Mouse (Mus musculus) embryonic facial prominence, embryonic 15.5 days (tissue): ENCODE data around the gene Triml2. TPM values are rescaled to one million over a fixed set of nuclear protein-coding genes. Genes with fewer than 3 reads are reported as not detected.

Experiments used
- ATAC-seq: fragments of 200-750 bp; cut with Nextera tagmentation; 2 replicates; pipeline ENCODE4 v1.8.0; 2017; ENCODE audit warnings: low read depth, moderate TSS enrichment; ENCODE audit not compliant: insufficient number of reproducible peaks, low FRiP score, low TSS enrichment
- H3K27ac ChIP-seq: fragments of 300-500 bp; sonication (generic); replicated peaks from 2 replicates; pipeline ENCODE4 v1.5.1; 2015; ENCODE audit warnings: mild to moderate bottlenecking, inconsistent platforms
- H3K27me3 ChIP-seq: fragments of 300-500 bp; sonication (generic); 2 replicates; pipeline ENCODE4 v1.6.1; 2015; ENCODE audit warnings: inconsistent platforms
- H3K36me3 ChIP-seq: fragments of 300-500 bp; sonication (generic); 2 replicates; pipeline ENCODE4 v1.6.1; 2015; ENCODE audit warnings: mild to moderate bottlenecking, inconsistent platforms
- H3K4me1 ChIP-seq: fragments of 300-500 bp; sonication (generic); 2 replicates; pipeline ENCODE4 v1.6.1; 2015; ENCODE audit warnings: inconsistent platforms
- H3K4me2 ChIP-seq: fragments of 300-500 bp; sonication (generic); replicated peaks from 2 replicates; pipeline ENCODE4 v1.6.1; 2015; ENCODE audit warnings: mild to moderate bottlenecking, inconsistent platforms
- H3K4me3 ChIP-seq: fragments of 300-500 bp; sonication (generic); replicated peaks from 2 replicates; pipeline ENCODE4 v1.5.1; 2015; ENCODE audit warnings: mild to moderate bottlenecking, inconsistent platforms
- H3K9ac ChIP-seq: fragments of 300-500 bp; sonication (generic); 2 replicates; pipeline ENCODE4 v1.6.1; 2015; ENCODE audit warnings: inconsistent platforms
- H3K9me3 ChIP-seq: fragments of 300-500 bp; sonication (generic); replicated peaks from 2 replicates; pipeline ENCODE4 v1.6.1; 2016; ENCODE audit warnings: inconsistent platforms
- WGBS: fragments of 180-500 bp; shearing (Covaris S2); methylation state at CpG from one replicate; pipeline ENCODE4 v1.1.7; 2015; 5-methylcytosine and 5-hydroxymethylcytosine counted together
- polyA plus RNA-seq: library from polyadenylated mRNA; unstranded; fragments of >200 nt; fragmentation: Nextera tagmentation; extraction: Ambion mirVana; gene quantifications from 2 replicates; pipeline ENCODE4 v1.2.1, GENCODE M21; 2015

Triml2 gene
- polyA plus RNA-seq: 0.07 TPM in 1 of 2 replicates, not detected in the other

DNA sequence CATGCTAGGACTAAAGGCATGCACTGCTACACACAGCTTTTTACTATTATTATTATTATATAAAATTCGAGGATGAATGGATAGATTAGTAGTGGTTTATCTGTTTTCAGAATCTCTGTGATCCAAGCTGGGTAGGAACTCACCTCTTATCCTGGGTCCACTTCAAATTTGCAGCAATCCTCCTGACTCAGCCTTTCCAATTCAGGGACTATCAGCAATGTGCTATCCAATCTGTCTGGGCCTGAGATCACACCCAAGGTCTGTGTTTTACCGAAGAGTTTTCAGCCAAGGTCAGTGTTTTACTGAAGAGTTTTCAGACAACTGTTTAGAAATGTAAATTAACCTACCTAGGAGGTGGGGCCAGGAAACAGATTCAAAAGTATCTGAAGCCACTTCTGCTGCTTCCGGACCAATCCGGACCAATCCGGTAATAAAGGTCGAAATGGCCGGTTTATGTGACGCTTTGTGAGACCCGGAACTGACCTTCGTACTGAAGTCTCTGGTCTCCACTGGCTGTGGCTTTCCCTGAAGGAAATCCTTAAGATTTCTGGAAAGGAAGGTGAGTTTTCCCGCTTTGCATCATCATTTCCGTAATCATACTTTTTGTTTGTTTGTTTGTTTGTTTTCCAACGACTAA lies at the start of gene Triml2:
TSS of gene Triml2 (plus strand) at position 488 of the 637 bp plus-strand sequence.
- Histone ChIP-seq H3K4me3 (no peak within 1 kb of the TSS), H3K4me2 (no peak within 1 kb of the TSS), H3K4me1 (no peaks in the 10 kb centered on the region), H3K27me3 (no peaks in the 10 kb centered on the region), H3K9me3 (0 out of 2 replicates have a peak, but pooled peaks cover 3% of the 10 kb centered on the region), H3K27ac (no peak within 1 kb of the TSS), H3K36me3 (no peaks in the 10 kb centered on the region), H3K9ac (no peak within 1 kb of the TSS)
- ATAC-seq: no peak
- WGBS: 94% methylated on average over 13 of the region's 13 CpGs

DNA sequence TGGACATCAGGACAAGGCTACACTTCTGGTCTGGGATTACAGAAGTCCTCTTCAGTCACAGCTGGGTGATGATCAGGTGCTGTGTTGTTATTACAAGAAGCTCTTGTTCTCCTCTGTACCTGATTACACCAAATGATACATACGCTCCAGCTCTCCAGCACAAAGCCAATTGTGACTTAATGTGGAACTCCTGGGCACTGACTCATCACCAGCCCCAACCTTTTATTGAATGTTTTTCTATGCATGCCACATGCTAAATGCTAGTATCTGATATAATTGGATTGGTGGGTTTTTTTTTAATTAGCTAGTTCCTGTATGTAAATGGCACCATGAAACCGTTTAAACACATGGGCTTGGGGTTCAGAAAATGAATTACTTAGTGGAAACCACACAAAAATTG lies 39.0 kb upstream of the Triml2 start, which contains the start of gene Triml1:
TSS of gene Triml1 (minus strand) at position 101 of the 400 bp plus-strand sequence.
- H3K9ac ChIP-seq: no peak within 1 kb of the TSS
- ATAC-seq: no peak
- no peak within 1 kb of the TSS for H3K4me3 ChIP-seq
- H3K27ac ChIP-seq: no peak within 1 kb of the TSS
- no peaks in the 10 kb centered on the region for H3K27me3 ChIP-seq
- H3K4me2 ChIP-seq: no peak within 1 kb of the TSS
- no peaks in the 10 kb centered on the region for H3K36me3 ChIP-seq
- no peaks in the 10 kb centered on the region for H3K4me1 ChIP-seq
- 74% methylated on average over 2 of the region's 2 CpGs for WGBS
- no peaks in the 10 kb centered on the region for H3K9me3 ChIP-seq

- Histone ChIP-seq H3K4me3 (no peak overlapping the region), H3K27ac (no peak overlapping the region), H3K27me3 (no peaks in the 10 kb centered on the region), H3K36me3 (no peaks in the 10 kb centered on the region), H3K9ac (no peak overlapping the region), H3K4me1 (no peaks in the 10 kb centered on the region), H3K4me2 (no peak overlapping the region), H3K9me3 (no peaks in the 10 kb centered on the region)
- ATAC-seq: no peak
- WGBS: 89% methylated on average over 9 of the region's 9 CpGs
Observed at GRCm38 (mm10) chr8:43149307-43149706, 31.0 kb upstream of the Triml2 start.

- H3K27ac ChIP-seq: no peak overlapping the region
- no peaks in the 10 kb centered on the region for H3K9me3 ChIP-seq
- H3K4me2 ChIP-seq: no peak overlapping the region
- H3K4me3 ChIP-seq: no peak overlapping the region
- no peak for ATAC-seq
- H3K4me1 ChIP-seq: no peaks in the 10 kb centered on the region
- H3K36me3 ChIP-seq: no peaks in the 10 kb centered on the region
- 80% methylated on average over 11 of the region's 11 CpGs for WGBS
- H3K27me3 ChIP-seq: no peaks in the 10 kb centered on the region
- H3K9ac ChIP-seq: no peak overlapping the region
Observed at GRCm38 (mm10) chr8:43163255-43163654, 17.1 kb upstream of the Triml2 start.

DNA sequence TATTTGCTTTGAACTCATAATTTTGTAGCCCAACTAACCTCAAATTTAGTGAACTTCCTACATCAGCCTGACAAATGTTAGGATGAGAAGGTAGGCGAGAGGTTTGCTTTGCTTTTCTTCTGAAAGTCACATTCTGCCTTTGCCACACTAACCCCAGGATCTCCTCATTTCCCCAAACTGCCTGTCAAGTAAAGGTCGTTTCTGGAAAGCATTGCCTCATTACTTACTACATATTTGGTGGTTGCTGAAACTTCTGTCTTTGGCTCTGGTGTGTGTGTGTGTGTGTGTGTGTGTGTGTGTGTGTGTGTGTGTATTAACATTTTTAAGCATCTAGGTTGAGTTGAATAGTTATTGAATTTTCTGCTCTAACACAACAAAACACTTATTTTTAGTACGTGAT lies 15.9 kb upstream of the Triml2 start:
- ATAC-seq: no peak

DNA sequence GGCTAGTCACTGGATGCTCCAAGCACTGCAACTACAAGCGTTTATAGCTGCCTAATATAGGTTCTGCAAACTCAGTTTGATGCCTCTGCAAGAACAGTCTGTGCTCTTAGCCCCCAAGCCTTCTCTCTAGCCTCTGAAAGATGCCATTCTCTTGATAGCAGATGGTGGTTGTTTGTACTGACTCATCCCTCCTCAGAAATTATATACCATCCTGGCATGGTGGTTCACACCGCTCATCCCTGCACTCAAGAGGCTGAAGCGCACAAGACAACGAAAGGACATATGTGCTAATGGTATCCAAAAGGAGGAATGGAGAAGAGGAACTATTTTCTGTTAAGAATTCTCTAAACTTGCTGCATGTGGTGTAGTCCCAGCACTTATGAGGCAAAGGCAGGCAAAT lies 12.3 kb upstream of the Triml2 start:
- H3K9ac ChIP-seq: no peak overlapping the region
- H3K4me2 ChIP-seq: no peak overlapping the region
- H3K27ac ChIP-seq: no peak overlapping the region
- H3K4me1 ChIP-seq: no peaks in the 10 kb centered on the region
- no peak for ATAC-seq
- H3K36me3 ChIP-seq: no peaks in the 10 kb centered on the region
- no peaks in the 10 kb centered on the region for H3K27me3 ChIP-seq
- no peak overlapping the region for H3K4me3 ChIP-seq
- 86% methylated on average over 4 of the region's 4 CpGs for WGBS
- no peaks in the 10 kb centered on the region for H3K9me3 ChIP-seq

More for the DNA sequence above, 15.9 kb upstream of the Triml2 start:
- H3K27me3 ChIP-seq: no peaks in the 10 kb centered on the region
- H3K9ac ChIP-seq: no peak overlapping the region
- H3K36me3 ChIP-seq: no peaks in the 10 kb centered on the region
- no peaks in the 10 kb centered on the region for H3K4me1 ChIP-seq
- H3K4me3 ChIP-seq: no peak overlapping the region
- WGBS: 80% methylated on average over 3 of the region's 3 CpGs
- no peaks in the 10 kb centered on the region for H3K9me3 ChIP-seq
- no peak overlapping the region for H3K27ac ChIP-seq
- H3K4me2 ChIP-seq: no peak overlapping the region

DNA sequence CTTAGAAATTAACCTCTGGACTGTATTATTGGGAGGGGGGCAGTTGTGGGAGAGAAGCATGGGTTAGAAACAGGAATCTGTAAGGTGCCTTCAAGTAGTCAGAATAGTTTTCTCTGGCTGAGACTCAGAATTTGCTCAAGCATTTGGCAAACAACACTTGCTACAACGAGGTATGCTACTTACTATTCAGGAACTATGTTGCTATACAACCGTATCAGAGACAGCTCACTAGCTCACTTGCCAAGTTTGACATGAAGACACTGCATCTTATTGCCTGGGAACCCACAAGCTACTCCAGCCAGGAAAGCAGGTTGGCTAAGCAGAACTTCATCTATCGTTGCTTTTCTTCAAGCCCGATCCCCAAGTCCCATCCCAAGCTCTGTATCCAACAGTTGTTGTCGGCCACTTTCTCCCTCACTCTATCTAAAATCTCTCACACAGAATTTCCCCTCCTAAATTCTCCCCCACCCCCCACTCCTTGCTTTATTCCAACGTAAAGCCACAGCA lies 11.0 kb upstream of the Triml2 start:
- Histone ChIP-seq H3K9me3 (no peaks in the 10 kb centered on the region), H3K27ac (no peak overlapping the region), H3K4me1 (no peaks in the 10 kb centered on the region), H3K4me3 (no peak overlapping the region), H3K36me3 (no peaks in the 10 kb centered on the region), H3K4me2 (no peak overlapping the region), H3K9ac (no peak overlapping the region), H3K27me3 (no peaks in the 10 kb centered on the region)
- WGBS: 71% methylated on average over 6 of the region's 6 CpGs
- ATAC-seq: no peak

DNA sequence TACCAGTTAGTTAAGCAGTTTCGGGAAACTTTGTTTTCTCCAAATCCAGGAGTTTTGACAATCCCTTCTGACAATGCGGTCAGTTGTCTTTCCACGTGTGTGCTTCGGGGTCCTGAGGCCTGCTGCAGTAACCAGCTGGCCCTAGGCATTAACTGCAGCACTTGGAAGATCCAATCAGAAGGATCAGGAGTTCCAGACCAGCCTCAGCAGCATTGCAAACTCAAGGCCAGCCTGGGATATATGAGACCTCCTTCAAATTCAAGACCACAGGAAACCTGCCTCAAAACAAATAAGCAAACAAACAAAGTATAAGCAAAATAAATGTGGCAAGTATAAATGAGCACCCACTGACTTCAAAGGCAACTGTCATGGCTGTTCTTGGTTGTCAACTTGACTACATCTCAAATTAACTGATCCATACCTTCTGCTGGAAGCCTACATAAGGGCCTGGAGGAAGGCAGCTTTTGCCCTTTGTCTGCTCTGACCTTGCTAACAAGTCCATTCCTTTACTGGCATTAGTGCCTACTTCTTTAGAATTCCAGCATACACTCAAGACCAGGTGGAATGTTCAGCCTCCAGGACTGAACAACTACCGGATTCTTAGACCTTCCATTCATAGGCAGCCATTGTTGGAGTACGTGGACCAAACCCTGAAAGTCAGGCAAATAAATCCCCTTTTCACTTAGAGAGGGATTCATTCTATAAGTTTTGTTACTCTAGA lies 3.4 kb upstream of the Triml2 start:
- Histone ChIP-seq H3K4me3 (no peak overlapping the region), H3K36me3 (no peaks in the 10 kb centered on the region), H3K27me3 (no peaks in the 10 kb centered on the region), H3K9ac (no peak overlapping the region), H3K4me2 (no peak overlapping the region), H3K27ac (no peak overlapping the region), H3K9me3 (0 out of 2 replicates have a peak, but pooled peaks cover 3% of the 10 kb centered on the region), H3K4me1 (no peaks in the 10 kb centered on the region)
- no peak for ATAC-seq
- 89% methylated on average over 6 of the region's 6 CpGs for WGBS

- no peak overlapping the region for H3K4me2 ChIP-seq
- H3K27me3 ChIP-seq: no peaks in the 10 kb centered on the region
- no peaks in the 10 kb centered on the region for H3K4me1 ChIP-seq
- H3K9me3 ChIP-seq: 0 out of 2 replicates have a peak, but pooled peaks cover 3% of the 10 kb centered on the region
- no peak for ATAC-seq
- H3K36me3 ChIP-seq: no peaks in the 10 kb centered on the region
- no peak overlapping the region for H3K27ac ChIP-seq
- no peak overlapping the region for H3K4me3 ChIP-seq
- WGBS: 46% methylated on average over 3 of the region's 3 CpGs
- no peak overlapping the region for H3K9ac ChIP-seq
Observed at GRCm38 (mm10) chr8:43178263-43178662, 2.1 kb upstream of the Triml2 start.

DNA sequence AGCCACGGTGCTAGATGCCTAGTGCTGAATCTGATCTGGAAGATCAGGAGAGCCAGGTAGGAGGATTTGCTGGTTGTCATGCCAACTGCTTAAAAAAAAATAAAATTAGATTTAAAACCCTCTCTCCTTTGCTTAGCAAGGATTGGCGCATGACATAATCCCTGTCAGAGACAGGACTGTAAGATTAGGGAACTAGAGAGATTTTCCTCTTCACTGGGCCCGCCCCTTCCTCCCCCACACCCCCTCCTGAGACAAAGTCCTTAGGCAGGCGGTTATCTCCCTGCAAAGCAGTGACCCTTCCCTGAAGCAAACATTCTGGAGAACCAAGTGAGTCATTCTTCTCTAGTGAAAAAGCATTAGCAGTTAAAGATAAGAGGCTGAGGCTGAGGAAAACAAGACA lies 1.2 kb upstream of the Triml2 start:
- 54% methylated on average over 4 of the region's 4 CpGs for WGBS
- Histone ChIP-seq H3K36me3 (no peaks in the 10 kb centered on the region), H3K4me3 (no peak overlapping the region), H3K27ac (no peak overlapping the region), H3K4me1 (no peaks in the 10 kb centered on the region), H3K4me2 (no peak overlapping the region), H3K9me3 (0 out of 2 replicates have a peak, but pooled peaks cover 3% of the 10 kb centered on the region), H3K27me3 (no peaks in the 10 kb centered on the region), H3K9ac (no peak overlapping the region)
- no peak for ATAC-seq

- Histone ChIP-seq H3K36me3 (no peaks in the 10 kb centered on the region), H3K4me1 (no peaks in the 10 kb centered on the region), H3K4me3 (no peak overlapping the region), H3K9me3 (0 out of 2 replicates have a peak, but pooled peaks cover 3% of the 10 kb centered on the region), H3K27ac (no peak overlapping the region), H3K9ac (no peak overlapping the region), H3K4me2 (no peak overlapping the region), H3K27me3 (no peaks in the 10 kb centered on the region)
- ATAC-seq: no peak
- WGBS: 89% methylated on average over 2 of the region's 2 CpGs
Observed at GRCm38 (mm10) chr8:43182281-43182680, 1.9 kb downstream of the Triml2 start.
